Mouse (Mus musculus): ENCODE data around the gene Pde6h. TPM values are rescaled to one million over a fixed set of nuclear protein-coding genes. Genes with fewer than 3 reads are reported as not detected.
A peak's percentile ranks its signal among the peaks of the same experiment; 100 is the strongest.

Gene Pde6h
- total and polyA plus RNA-seq, 2 experiments = under 0.01 to 0.05 TPM

- H3K27ac ChIP-seq (replicated peaks; ENCODE audit: insufficient read depth, low read depth, low read length) = no peak overlapping the region
- WGBS = 79% methylated on average over 6 of the region's 6 CpGs
Measured at GRCm38 (mm10) chr6:136954192-136954591, 30.6 kb downstream of the Pde6h start.

GRCm38 (mm10) chr6:136954715-136955114 lies 31.1 kb downstream of the Pde6h start:
- DNase-seq (ENCODE audit: extremely low read depth, low read depth, low spot score) = peak; percentile 20
- H3K4me1 ChIP-seq (ENCODE audit: control insufficient read depth, insufficient read depth, low read length) = peaks cover 2% of the 10 kb centered on the region; the same call in 1 of the 2 replicates
- TF ChIP-seq CTCF (IDR thresholded peaks at IDR 0.05; ENCODE audit: low read depth, low read length) (no peak), POLR2A (IDR thresholded peaks at IDR 0.05; ENCODE audit: extremely low read depth, insufficient read depth, low read length) (no peak)
- H3K36me3 ChIP-seq (ENCODE audit: control insufficient read depth, insufficient read depth, low read length) = no peaks in the 10 kb centered on the region
- no peaks in the 10 kb centered on the region for H3K79me2 ChIP-seq (ENCODE audit: control insufficient read depth, insufficient read depth, low read length)
- 23% methylated on average over 8 of the region's 8 CpGs for WGBS
- no peak overlapping the region for H3K4me3 ChIP-seq (ENCODE audit: insufficient read depth, low read depth, low read length)
- H3K9ac ChIP-seq (ENCODE audit: low read depth, low read length) = no peak overlapping the region
- H3K27me3 ChIP-seq (ENCODE audit: control insufficient read depth, insufficient read depth, low read length) = no peaks in the 10 kb centered on the region; the same call in 1 of the 2 replicates
- H3K27ac ChIP-seq (replicated peaks; ENCODE audit: insufficient read depth, low read depth, low read length) = no peak overlapping the region

More at GRCm38 (mm10) chr6:136954192-136954591, 30.6 kb downstream of the Pde6h start:
- DNase-seq (ENCODE audit: extremely low read depth, low read depth, low spot score) = no peak
- Histone ChIP-seq H3K27me3 (ENCODE audit: control insufficient read depth, insufficient read depth, low read length) (no peaks in the 10 kb centered on the region; the same call in 1 of the 2 replicates), H3K36me3 (ENCODE audit: control insufficient read depth, insufficient read depth, low read length) (no peaks in the 10 kb centered on the region), H3K9ac (ENCODE audit: low read depth, low read length) (no peak overlapping the region), H3K4me3 (ENCODE audit: insufficient read depth, low read depth, low read length) (no peak overlapping the region), H3K79me2 (ENCODE audit: control insufficient read depth, insufficient read depth, low read length) (no peaks in the 10 kb centered on the region), H3K4me1 (ENCODE audit: control insufficient read depth, insufficient read depth, low read length) (peaks cover 2% of the 10 kb centered on the region; the same call in 1 of the 2 replicates)
- TF ChIP-seq CTCF (IDR thresholded peaks at IDR 0.05; ENCODE audit: low read depth, low read length) = no peak
- TF ChIP-seq POLR2A (IDR thresholded peaks at IDR 0.05; ENCODE audit: extremely low read depth, insufficient read depth, low read length) = no peak

- WGBS = 61% methylated on average over 3 of the region's 3 CpGs
Measured at GRCm38 (mm10) chr6:136955240-136955639, 31.6 kb downstream of the Pde6h start.

GRCm38 (mm10) chr6:136957062-136957461 lies 33.4 kb downstream of the Pde6h start:
- H3K36me3 ChIP-seq (ENCODE audit: control insufficient read depth, insufficient read depth, low read length) = no peaks in the 10 kb centered on the region
- DNase-seq (ENCODE audit: extremely low read depth, low read depth, low spot score) = no peak
- H3K79me2 ChIP-seq (ENCODE audit: control insufficient read depth, insufficient read depth, low read length) = no peaks in the 10 kb centered on the region
- H3K4me3 ChIP-seq (ENCODE audit: insufficient read depth, low read depth, low read length) = no peak overlapping the region
- WGBS = 76% methylated on average over 7 of the region's 7 CpGs
- H3K27me3 ChIP-seq (ENCODE audit: control insufficient read depth, insufficient read depth, low read length) = no peaks in the 10 kb centered on the region
- H3K4me1 ChIP-seq (ENCODE audit: control insufficient read depth, insufficient read depth, low read length) = peaks cover 2% of the 10 kb centered on the region; the same call in 1 of the 2 replicates
- no peak overlapping the region for H3K9ac ChIP-seq (ENCODE audit: low read depth, low read length)
- TF ChIP-seq POLR2A (IDR thresholded peaks at IDR 0.05; ENCODE audit: extremely low read depth, insufficient read depth, low read length) (no peak), CTCF (IDR thresholded peaks at IDR 0.05; ENCODE audit: low read depth, low read length) (no peak)
- no peak overlapping the region for H3K27ac ChIP-seq (replicated peaks; ENCODE audit: insufficient read depth, low read depth, low read length)

More at GRCm38 (mm10) chr6:136955240-136955639, 31.6 kb downstream of the Pde6h start:
- Histone ChIP-seq H3K4me1 (ENCODE audit: control insufficient read depth, insufficient read depth, low read length) (peaks cover 2% of the 10 kb centered on the region; the same call in 1 of the 2 replicates), H3K27ac (replicated peaks; ENCODE audit: insufficient read depth, low read depth, low read length) (no peak overlapping the region), H3K36me3 (ENCODE audit: control insufficient read depth, insufficient read depth, low read length) (no peaks in the 10 kb centered on the region), H3K4me3 (ENCODE audit: insufficient read depth, low read depth, low read length) (no peak overlapping the region), H3K79me2 (ENCODE audit: control insufficient read depth, insufficient read depth, low read length) (no peaks in the 10 kb centered on the region), H3K9ac (ENCODE audit: low read depth, low read length) (no peak overlapping the region), H3K27me3 (ENCODE audit: control insufficient read depth, insufficient read depth, low read length) (no peaks in the 10 kb centered on the region; the same call in 1 of the 2 replicates)
- TF ChIP-seq CTCF (IDR thresholded peaks at IDR 0.05; ENCODE audit: low read depth, low read length) = no peak
- no peak for TF ChIP-seq POLR2A (IDR thresholded peaks at IDR 0.05; ENCODE audit: extremely low read depth, insufficient read depth, low read length)
- no peak for DNase-seq (ENCODE audit: extremely low read depth, low read depth, low spot score)

- WGBS = 75% methylated on average over 11 of the region's 11 CpGs
- no peaks in the 10 kb centered on the region for H3K79me2 ChIP-seq (ENCODE audit: control insufficient read depth, insufficient read depth, low read length)
- no peaks in the 10 kb centered on the region for H3K36me3 ChIP-seq (ENCODE audit: control insufficient read depth, insufficient read depth, low read length)
Measured at GRCm38 (mm10) chr6:136959131-136959530, 35.5 kb downstream of the Pde6h start.

GRCm38 (mm10) chr6:136962957-136963356 lies 39.3 kb downstream of the Pde6h start:
- Histone ChIP-seq H3K4me1 (ENCODE audit: control insufficient read depth, insufficient read depth, low read length) (no peaks in the 10 kb centered on the region), H3K36me3 (ENCODE audit: control insufficient read depth, insufficient read depth, low read length) (no peaks in the 10 kb centered on the region), H3K4me3 (ENCODE audit: insufficient read depth, low read depth, low read length) (no peak overlapping the region), H3K27me3 (ENCODE audit: control insufficient read depth, insufficient read depth, low read length) (no peaks in the 10 kb centered on the region), H3K9ac (ENCODE audit: low read depth, low read length) (no peak overlapping the region), H3K27ac (replicated peaks; ENCODE audit: insufficient read depth, low read depth, low read length) (no peak overlapping the region), H3K79me2 (ENCODE audit: control insufficient read depth, insufficient read depth, low read length) (no peaks in the 10 kb centered on the region)
- 89% methylated on average over 11 of the region's 11 CpGs for WGBS
- no peak for TF ChIP-seq CTCF (IDR thresholded peaks at IDR 0.05; ENCODE audit: low read depth, low read length)
- no peak for TF ChIP-seq POLR2A (IDR thresholded peaks at IDR 0.05; ENCODE audit: extremely low read depth, insufficient read depth, low read length)
- DNase-seq (ENCODE audit: extremely low read depth, low read depth, low spot score) = no peak

More at GRCm38 (mm10) chr6:136959131-136959530, 35.5 kb downstream of the Pde6h start:
- Histone ChIP-seq H3K27ac (replicated peaks; ENCODE audit: insufficient read depth, low read depth, low read length) (no peak overlapping the region), H3K4me3 (ENCODE audit: insufficient read depth, low read depth, low read length) (no peak overlapping the region), H3K9ac (ENCODE audit: low read depth, low read length) (no peak overlapping the region), H3K4me1 (ENCODE audit: control insufficient read depth, insufficient read depth, low read length) (peaks cover 2% of the 10 kb centered on the region; the same call in 1 of the 2 replicates), H3K27me3 (ENCODE audit: control insufficient read depth, insufficient read depth, low read length) (no peaks in the 10 kb centered on the region)
- TF ChIP-seq POLR2A (IDR thresholded peaks at IDR 0.05; ENCODE audit: extremely low read depth, insufficient read depth, low read length) (no peak), CTCF (IDR thresholded peaks at IDR 0.05; ENCODE audit: low read depth, low read length) (no peak)
- no peak for DNase-seq (ENCODE audit: extremely low read depth, low read depth, low spot score)

Measured in liver, adult 2 months (tissue).